Mouse (Mus musculus): ENCODE data around the gene Psen2.

DNA sequence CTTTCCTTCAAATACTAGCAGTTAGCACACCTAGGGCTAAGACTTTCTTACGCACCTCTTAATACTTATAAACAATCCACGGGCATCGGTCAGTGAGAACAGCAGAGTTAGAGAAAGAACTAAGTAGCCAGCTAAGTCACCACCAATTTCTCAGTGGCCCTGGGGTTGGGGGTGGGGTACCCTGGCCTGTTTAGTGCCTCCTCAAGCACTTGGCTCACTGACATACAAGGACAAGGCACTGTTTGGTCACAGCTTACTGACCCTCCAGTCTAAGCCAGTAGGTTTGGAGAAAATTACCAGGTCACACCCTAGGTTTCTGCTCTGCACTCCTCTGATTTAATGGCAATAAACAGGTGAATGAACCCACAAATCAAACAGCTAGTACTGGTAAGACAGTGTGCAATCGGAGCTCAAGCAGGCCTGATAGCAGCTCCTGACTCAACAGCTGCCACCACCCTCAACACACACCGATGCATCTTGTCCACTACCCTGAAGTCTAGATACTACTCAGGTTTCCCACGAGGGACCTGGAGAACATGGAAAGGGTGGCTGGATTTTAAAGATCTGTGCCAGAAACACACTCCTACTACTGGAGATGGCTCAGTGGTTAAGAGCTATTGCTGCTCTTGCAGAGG, 79.6 kb downstream of the Psen2 start:
- TF ChIP-seq POLR2A (IDR thresholded peaks at IDR 0.05; ENCODE audit: insufficient read depth, low read depth, low read length) (no peak), CTCF (IDR thresholded peaks at IDR 0.05; ENCODE audit: insufficient read depth, low read depth, low read length) (no peak)

All from olfactory bulb, adult 2 months (tissue).